Mouse (Mus musculus): Measurements from ENCODE around the gene Sorbs2.

The Sorbs2 gene

GRCm38 (mm10) chr8:45673149-45673548, 165.6 kb downstream of the Sorbs2 start:
- ATAC-seq (ENCODE audit: insufficient number of reproducible peaks, low FRiP score, low TSS enrichment): no peak

GRCm38 (mm10) chr8:45675821-45676279, 168.3 kb downstream of the Sorbs2 start:
- no peak for ATAC-seq (ENCODE audit: insufficient number of reproducible peaks, low FRiP score, low TSS enrichment)

DNA sequence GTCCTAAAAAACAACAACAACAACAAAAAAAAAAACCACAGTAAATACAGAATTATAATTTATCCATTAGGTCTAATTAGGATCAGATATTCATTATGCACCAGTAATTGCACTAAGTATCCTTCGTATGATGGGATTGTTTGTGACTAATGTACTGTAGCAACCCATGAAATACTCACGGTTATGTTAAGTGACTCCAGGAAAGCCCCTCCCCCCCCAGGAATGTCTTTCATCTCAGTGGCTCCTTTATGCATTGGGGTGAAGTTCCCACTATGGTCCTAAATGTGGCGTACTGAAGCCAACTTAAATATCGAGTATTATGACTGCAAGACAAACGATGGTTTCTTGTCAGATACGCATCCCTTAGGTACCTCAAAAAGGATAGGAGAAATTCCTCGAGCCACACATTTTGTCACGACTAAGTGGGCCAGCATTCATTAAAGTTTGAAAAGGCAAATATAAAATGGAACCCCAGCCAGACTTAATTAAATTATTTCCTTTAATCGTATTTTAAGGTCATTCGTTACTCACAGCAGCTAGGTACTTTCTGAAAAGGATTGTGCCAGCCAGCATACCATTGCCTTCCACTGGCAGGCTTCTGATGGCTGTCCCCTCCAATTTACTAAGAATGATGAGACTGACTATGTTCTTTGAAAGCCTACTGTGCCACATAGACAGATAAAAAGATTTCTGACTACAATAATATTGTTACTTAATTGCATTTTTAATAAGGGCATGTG, 169.7 kb downstream of the Sorbs2 start:
- ATAC-seq (ENCODE audit: insufficient number of reproducible peaks, low FRiP score, low TSS enrichment): no peak

DNA sequence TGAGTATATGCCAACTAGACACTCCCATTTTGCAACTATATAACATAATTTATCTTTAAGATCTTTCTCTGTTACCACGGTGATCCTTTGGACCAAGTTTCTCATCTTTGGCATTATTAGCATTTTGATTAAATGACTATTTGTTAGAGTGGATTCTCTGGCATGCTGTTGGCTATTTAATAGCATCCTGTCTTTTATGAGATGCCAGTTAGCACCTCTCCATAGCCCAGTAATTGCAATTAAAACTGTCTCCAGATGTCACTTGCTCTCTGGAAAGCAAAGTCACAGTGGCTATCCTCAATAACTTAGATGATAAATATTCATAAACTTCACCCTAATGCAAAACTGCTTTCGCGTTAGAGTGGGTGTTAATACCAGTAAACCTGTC, 170.3 kb downstream of the Sorbs2 start:
- ATAC-seq (ENCODE audit: insufficient number of reproducible peaks, low FRiP score, low TSS enrichment): no peak

DNA sequence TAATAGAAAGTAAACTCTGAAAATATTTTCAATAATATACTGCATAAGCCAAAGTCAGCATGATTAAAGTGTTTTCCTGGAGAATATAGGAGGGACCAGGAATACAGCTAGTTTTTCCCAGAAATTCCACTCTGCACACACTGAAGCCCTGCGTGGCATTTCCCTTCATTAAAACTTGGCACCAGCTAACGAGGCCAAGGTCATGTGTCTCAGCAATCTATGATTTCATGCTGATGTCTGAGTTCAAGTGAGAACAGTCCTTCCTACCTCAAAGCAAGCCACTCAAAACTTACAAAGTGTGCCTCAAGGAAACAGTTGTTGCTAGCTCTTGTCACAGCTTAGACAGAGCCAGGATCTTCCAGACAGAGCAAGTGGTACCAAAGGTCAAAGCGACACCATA, 173.6 kb downstream of the Sorbs2 start:
- no peak for ATAC-seq (ENCODE audit: insufficient number of reproducible peaks, low FRiP score, low TSS enrichment)

- no peak for ATAC-seq (ENCODE audit: insufficient number of reproducible peaks, low FRiP score, low TSS enrichment)
Measured at GRCm38 (mm10) chr8:45682845-45683383, 175.3 kb downstream of the Sorbs2 start.

DNA sequence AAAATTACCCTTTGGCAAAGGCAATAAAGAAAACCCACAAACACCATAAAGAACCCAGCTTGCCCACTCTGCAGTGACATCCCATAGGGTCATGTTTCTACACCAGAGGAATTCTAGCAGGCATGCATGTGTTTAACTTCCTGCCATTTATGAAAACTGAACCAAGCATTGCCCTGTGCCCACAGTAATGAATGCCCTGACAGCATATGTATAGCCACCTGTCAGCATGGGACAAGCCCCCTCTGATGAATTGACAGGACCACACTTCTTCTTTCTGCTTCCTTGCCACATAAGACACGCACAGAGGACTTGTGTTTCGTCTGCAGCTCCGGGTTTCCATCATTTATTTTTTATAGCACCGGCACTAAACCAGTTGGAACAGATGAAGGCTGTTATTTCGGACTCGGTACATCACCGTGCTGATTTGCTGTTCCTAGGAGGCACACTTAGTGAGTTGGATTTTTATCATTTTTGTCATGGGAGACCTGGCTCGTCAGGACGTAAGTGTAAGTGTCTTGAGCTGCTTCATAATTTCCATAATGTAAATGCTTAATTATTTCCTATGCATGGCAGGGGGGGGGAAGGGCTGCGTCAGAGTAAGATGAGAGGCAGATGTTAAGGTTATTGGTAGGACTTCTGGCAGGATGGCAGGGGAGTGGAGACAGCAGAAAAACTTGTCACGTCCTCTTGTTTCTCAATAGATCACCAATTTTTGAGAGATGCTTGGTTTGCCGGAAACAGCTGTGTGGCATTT, 180.5 kb downstream of the Sorbs2 start:
- ATAC-seq (ENCODE audit: insufficient number of reproducible peaks, low FRiP score, low TSS enrichment): no peak

GRCm38 (mm10) chr8:45689611-45690207, 182.1 kb downstream of the Sorbs2 start:
- ATAC-seq (ENCODE audit: insufficient number of reproducible peaks, low FRiP score, low TSS enrichment): no peak

- no peak for ATAC-seq (ENCODE audit: insufficient number of reproducible peaks, low FRiP score, low TSS enrichment)
Measured at GRCm38 (mm10) chr8:45700100-45700499, 192.5 kb downstream of the Sorbs2 start.

- peak; percentile 50; the same call in 1 of the 2 replicates for ATAC-seq (ENCODE audit: insufficient number of reproducible peaks, low FRiP score, low TSS enrichment)
Measured at GRCm38 (mm10) chr8:45703700-45704101, 196.1 kb downstream of the Sorbs2 start.

DNA sequence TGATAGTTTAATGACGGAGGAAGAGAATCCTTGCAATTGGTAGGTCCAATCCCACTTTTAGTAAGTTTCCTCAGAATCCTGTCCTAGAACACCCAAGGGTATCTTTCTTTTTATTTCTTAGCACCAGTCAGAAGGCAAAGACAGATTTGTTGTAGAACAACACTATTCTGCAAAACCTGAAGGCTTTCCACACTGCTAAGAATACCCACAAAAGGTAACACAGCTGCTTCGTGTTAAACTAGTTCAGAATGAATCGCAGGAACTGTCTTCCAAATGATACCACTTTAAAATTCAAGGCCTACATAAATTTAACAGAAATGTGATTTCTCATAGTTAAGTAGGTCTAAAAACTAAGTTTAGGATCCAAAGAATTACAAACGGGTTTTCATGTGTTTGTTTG, 201.5 kb downstream of the Sorbs2 start:
- no peak for ATAC-seq (ENCODE audit: insufficient number of reproducible peaks, low FRiP score, low TSS enrichment)

DNA sequence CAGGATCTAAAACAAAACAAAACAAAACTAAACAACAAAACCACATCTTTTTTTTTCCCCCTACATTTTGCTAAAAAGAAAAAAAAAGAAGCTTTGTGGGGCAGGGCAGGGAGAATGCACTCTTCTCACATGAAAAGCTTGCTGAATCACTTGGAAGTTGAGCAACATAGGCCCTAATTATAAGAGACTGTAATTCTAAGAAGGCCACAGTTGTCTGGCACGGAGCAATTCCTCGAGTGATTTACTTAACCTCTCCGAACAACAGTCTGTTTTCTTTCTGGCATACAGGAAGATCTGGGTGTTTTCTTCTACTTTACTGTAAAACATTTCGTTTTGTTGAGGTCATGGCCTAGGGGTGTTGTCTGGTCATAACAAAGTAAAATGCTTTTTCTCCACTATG, 202.1 kb downstream of the Sorbs2 start:
- ATAC-seq (ENCODE audit: insufficient number of reproducible peaks, low FRiP score, low TSS enrichment): no peak

GRCm38 (mm10) chr8:45712610-45713009, 205.0 kb downstream of the Sorbs2 start:
- no peak for ATAC-seq (ENCODE audit: insufficient number of reproducible peaks, low FRiP score, low TSS enrichment)

- no peak for ATAC-seq (ENCODE audit: insufficient number of reproducible peaks, low FRiP score, low TSS enrichment)
Measured at GRCm38 (mm10) chr8:45714806-45715205, 207.2 kb downstream of the Sorbs2 start.

GRCm38 (mm10) chr8:45715330-45716027, 207.9 kb downstream of the Sorbs2 start:
- ATAC-seq (ENCODE audit: insufficient number of reproducible peaks, low FRiP score, low TSS enrichment): no peak

DNA sequence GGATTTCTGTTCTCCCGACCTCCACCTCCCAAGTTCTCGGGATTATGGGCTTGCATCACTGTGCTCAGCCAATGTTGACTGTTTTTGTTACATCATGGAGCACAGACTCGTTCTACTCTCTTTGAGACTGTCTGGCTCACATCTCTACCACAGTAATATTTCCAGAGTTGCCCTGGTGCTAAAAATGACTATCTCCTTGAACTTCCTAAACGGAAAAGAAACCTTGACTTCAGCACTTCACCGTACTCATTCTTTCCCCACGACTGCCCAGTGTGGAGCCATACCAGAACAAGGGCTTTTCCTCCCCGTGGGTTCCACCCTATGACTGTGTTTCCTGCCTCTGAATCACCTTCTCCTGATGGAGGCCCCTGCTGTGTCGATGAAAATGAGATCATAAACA, 212.2 kb downstream of the Sorbs2 start:
- ATAC-seq (ENCODE audit: insufficient number of reproducible peaks, low FRiP score, low TSS enrichment): no peak

- no peak for ATAC-seq (ENCODE audit: insufficient number of reproducible peaks, low FRiP score, low TSS enrichment)
Measured at GRCm38 (mm10) chr8:45724204-45724603, 216.6 kb downstream of the Sorbs2 start.

GRCm38 (mm10) chr8:45725321-45725720, 217.7 kb downstream of the Sorbs2 start:
- ATAC-seq (ENCODE audit: insufficient number of reproducible peaks, low FRiP score, low TSS enrichment): no peak

DNA sequence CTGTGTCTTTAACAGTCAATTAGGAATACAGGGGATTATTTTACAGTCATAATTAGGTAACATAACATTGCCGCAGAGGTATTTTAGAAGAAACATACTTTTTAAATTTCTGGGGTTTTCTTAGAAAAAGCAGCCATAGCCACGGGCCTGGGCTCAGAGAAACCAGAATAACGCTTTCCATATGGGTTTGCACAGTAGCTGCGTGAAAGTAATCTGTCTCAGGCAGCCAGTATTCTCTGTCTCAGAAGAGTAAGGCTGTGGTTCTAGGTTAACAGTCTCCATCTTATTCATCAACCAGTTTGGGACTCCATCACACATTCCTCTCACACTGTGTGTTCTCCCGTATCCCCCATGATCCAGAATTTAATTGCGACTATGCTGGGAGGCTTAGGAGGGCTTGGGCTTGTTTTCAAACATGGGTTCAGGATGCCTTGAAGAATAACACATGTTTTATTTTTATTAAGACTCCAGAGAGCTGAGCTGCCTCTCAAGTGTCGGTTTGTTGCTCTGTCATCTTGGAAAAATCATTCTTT, 222.3 kb downstream of the Sorbs2 start:
- ATAC-seq (ENCODE audit: insufficient number of reproducible peaks, low FRiP score, low TSS enrichment): no peak

DNA sequence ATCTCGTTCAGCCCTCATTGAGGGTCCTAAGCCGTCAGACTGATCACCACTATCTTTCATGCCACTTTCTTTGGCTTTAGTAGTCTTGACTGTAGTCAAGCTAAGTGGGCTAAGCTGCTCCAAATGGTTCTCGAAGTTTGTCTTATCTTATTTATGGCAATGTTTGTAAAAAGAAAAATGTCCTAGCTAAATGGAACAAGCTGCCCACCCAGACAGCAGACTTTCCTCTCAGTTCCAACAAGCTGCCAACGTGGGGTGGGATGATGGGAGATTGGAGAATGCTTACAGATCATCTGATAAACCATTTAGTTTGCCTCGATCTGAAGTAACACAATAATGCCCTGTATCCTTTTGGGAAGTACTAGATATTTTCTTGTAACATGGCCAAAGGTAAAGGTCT, 223.2 kb downstream of the Sorbs2 start:
- no peak for ATAC-seq (ENCODE audit: insufficient number of reproducible peaks, low FRiP score, low TSS enrichment)

Measured in cerebellum, adult (tissue).